Mouse (Mus musculus) urinary bladder, adult 18-20 months (tissue): ENCODE measurements at regions not wholly inside any gene's neighbourhood (a gene's known extent, or its start where the extent isn't known, plus 50 kb on each side); places are given as distances from the start of the nearest gene placed in this dataset.

Experiments
- DNase-seq, 2 experiments: peaks; one replicate each; pipeline ENCODE4 v3.0.0; 2022; ENCODE audit warnings: low spot score in 2 of 2, mixed read lengths in 2 of 2

DNA sequence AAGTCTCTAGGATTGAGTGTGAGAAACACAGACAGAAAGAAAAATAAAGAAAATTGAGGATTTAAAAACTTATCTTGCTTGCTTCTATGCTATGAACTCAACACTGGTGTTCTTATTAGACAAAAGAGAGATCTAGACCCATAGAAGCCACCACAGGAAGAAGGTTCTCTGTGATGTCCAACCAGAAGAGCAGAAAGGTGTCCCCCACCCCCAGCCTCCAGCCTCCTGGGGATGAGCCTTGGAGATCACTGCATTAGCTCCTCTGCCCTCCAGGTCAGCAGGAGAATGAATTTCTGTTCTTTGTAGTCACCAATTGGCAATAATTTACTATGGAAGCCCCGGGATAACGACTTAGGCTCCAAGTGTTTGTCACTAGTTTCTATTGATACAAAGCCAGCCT, 444.3 kb upstream of the Cdh4 start:
- no peak for DNase-seq

DNA sequence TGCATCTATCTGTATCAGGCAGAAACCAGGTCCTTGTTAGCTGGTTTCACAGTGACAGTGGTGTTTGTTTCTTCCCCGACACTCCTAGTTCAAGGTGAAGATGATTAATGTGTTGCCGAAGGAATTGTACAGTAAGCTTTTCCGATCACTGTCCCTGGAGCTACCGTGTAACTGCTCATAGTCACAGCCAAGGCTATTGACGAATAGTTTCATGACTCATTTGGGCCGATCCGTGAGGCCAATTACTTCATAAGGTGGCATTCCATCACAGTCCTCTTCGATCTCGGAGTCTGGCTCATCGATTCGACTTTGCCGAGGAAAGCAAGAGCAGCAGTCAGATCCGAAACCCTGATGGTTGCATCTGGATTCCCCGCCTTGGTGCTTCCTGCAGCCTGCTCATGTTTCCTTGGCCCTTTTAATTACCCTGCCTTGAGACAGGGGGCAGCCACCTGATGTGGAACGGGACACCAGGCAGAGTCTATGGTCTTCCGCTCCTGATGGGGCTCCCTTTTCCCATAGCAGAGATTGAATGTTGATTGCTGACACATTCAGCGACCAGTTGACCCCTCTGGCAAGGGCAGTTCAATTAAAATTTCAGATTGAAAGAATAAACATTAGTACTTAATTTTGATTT, 441.7 kb upstream of the Cdh4 start:
- DNase-seq: no peak

- no peak for DNase-seq
These were observed 434.5 kb upstream of the Cdh4 start for GRCm38 (mm10) chr2:179007766-179008165.

DNA sequence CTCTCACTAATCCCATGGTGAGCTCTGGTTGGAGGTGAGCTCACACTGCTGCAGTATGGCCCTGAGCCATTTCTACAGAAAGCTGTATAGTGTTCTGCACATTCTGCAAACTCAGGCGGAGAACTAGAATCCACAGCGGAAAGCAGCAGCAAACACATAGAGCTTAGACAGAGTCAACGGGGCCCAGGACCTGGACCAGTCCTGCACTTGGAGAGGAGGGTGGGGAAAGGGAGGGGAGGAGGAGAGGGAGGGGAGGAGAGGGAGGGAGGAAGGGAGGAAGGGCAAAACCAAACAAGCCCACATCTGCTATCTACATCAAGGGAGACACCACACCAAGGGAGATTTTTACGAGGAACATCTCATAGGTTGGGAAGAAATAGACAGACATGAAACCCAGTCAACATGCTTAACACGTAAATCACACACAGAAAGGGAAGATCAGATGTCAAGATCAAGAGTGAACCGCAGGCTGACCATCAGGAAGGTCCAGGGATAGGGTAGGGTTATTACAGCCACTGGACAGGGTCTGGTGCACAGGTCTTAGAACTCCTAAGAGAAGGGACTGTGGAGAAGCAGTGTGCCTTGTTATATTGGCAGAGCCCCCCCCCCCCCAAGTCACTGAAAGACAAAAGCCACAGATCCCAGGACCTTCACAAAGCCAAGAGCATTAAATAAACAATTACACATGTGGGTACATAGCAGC, 428.2 kb upstream of the Cdh4 start:
- no peak for DNase-seq

GRCm38 (mm10) chr2:179022675-179023194, 419.5 kb upstream of the Cdh4 start:
- no peak for DNase-seq

GRCm38 (mm10) chr2:179024225-179024624, 418.0 kb upstream of the Cdh4 start:
- no peak for DNase-seq

GRCm38 (mm10) chr2:179033171-179033570, 409.1 kb upstream of the Cdh4 start:
- DNase-seq: no peak

DNA sequence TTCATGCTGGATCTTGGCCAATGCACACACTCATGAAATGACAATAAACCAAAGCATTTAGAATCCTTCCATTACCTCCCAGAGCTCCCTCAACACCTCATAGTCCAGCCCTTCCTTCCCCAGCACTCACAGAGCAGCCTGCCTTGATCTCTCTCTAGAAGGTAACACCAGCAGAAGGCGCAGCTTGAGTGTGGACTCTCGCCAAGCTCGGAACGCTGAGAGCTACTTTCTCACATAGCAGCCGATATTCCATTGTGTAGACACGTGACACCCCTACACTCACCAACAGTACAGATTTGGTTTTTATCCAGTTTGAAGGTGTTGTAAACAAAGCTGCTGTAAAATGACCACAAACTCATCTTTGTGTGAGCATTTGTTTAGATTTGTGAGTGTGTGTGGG, 406.8 kb upstream of the Cdh4 start:
- no peak for DNase-seq

DNA sequence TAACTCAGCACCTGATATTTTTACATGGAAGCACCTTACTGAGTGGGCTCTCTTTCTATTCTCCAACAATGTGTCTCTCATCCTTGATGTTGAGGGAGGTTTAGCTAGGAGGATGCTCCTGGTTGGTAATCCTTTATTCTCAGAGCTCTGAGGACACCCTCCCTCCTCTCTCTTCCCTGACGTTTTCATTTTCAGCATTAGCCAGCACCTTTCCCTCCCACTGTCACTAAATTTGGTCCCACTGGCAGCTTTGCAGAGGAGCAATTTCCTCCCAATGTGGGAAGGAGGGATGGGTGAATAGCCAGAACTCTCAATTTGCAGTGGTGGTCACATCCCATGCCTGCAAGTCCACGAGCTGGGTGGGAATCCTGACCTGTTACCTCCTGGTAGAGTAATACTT, 402.5 kb upstream of the Cdh4 start:
- no peak for DNase-seq

GRCm38 (mm10) chr2:179043671-179044070, 398.6 kb upstream of the Cdh4 start:
- no peak for DNase-seq

DNA sequence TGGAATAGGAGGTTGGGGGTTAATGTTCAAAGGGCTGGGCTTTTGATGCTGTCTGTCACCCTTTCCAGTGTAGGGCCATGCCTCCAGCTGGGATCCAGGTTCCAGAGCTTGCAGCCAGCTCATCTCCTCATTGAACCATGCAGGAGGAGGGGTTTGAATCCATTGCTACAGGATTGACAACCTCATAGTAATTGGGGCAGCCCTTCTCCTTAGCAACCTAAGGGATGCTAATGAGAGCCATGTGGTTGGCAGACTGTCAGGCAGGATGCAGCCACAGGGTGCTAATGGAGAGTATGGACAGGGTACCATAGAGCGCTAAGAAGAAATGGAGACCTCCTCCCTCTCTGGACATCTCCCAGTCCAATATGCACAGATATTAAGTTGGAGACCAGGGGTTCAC, 396.9 kb upstream of the Cdh4 start:
- no peak for DNase-seq

GRCm38 (mm10) chr2:179054441-179054840, 387.8 kb upstream of the Cdh4 start:
- DNase-seq: no peak

DNA sequence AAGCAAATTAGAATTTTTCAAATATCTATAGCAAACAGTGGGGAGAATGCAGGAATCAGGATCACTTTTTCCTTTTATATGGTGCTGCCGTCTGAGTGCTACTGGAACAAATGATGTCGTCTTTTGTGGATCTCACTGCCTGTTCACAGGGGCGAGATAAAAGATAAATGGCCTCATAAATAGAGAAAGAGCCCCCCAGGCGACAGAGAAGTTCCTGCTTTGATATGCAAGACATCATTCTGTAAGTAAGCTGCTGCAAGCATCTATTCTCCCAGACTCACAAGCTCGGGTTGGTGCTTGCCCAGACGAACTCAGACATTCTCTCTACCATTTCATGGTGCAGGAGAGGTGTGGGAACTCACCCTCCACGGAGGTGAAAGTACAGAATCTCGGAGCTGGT, 377.6 kb upstream of the Cdh4 start:
- no peak for DNase-seq

GRCm38 (mm10) chr2:179069520-179069919, 372.7 kb upstream of the Cdh4 start:
- no peak for DNase-seq

DNA sequence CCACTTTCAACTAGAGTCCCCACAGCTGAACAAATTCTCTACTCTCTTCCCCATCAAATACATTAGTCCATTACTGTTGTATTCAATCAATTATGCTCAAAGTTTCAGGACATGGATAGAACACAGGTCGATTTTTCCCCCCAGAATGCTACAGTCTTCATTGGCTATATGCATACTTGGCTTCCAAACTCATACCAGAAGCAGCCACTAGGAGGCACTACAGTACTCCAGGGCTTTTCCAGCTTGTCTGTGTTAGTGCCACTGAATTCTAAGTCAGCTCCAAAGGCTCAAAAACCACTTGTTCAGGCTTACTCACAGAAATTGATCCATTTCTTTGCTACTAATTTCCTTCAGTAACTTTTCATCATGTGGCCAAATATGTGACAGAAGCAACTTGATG, 371.9 kb upstream of the Cdh4 start:
- DNase-seq: peak in 1 of 2 experiments; percentile 12

- no peak for DNase-seq
These were observed 361.6 kb upstream of the Cdh4 start for GRCm38 (mm10) chr2:179080462-179081274.

DNA sequence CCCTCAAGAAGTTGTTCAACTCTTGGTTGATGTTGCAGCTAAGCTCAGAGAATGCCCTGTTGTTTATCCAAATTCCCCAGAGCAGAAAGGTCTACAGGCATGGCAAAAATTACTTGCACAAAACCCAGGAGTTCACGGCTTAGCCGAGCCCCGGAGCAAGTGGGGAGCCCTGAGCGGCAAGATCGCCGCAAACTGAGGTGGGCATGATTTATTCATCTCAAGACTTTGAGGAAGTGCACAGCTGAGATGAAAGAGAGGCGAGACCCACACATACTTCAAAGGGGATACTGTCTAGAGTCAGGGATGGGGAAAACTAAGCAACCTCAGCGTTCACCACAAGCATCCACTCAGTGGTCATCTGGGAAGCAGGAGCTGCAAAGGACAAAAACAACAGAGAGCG, 355.3 kb upstream of the Cdh4 start:
- no peak for DNase-seq

DNA sequence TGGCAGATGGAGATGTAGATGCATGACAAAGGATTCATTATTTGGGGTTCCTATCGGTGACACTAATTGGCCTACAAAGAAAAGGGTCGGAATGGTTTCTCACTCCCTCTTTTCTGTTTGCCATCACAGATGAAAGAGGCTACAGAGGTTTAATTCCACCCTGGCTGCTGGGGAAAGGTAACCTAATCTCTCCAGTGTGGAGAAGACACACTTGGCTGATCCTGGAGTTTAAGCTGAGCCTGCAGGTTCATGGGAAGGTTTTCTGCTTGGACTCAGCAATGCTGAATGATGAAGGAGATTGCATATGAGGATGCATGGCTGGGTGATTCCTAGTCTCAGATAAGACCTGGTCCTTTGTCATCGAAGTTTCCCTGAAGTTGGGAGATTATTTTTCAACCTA, 350.8 kb upstream of the Cdh4 start:
- DNase-seq: no peak

GRCm38 (mm10) chr2:179093996-179094395, 348.2 kb upstream of the Cdh4 start:
- no peak for DNase-seq

- DNase-seq: no peak
These were observed 346.2 kb upstream of the Cdh4 start for GRCm38 (mm10) chr2:179095981-179096380.

DNA sequence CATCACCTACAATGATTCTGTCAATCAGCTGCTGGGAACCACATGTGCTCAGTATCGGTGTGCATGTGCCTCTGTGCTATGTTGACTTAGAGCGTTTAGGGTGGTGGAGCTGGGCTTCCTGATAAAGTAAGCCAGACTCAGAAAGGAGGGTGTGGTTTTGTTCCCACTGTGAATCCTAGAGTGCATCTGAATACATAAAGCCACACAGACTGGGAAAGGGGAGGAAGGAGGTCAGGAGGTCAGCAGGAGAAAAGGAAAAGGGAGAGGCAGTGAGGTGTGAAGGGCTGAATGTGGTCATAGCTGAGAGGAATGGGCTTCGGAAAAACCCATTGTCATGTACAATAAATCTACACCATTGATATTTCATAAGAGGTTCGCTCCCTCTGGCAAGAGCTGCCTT, 345.4 kb upstream of the Cdh4 start:
- no peak for DNase-seq

GRCm38 (mm10) chr2:179099783-179100182, 342.4 kb upstream of the Cdh4 start:
- no peak for DNase-seq

GRCm38 (mm10) chr2:179103114-179103513, 339.1 kb upstream of the Cdh4 start:
- DNase-seq: no peak
